8 mouse cellular contexts compared by ENCODE assay signal in the genomic region with DNA sequence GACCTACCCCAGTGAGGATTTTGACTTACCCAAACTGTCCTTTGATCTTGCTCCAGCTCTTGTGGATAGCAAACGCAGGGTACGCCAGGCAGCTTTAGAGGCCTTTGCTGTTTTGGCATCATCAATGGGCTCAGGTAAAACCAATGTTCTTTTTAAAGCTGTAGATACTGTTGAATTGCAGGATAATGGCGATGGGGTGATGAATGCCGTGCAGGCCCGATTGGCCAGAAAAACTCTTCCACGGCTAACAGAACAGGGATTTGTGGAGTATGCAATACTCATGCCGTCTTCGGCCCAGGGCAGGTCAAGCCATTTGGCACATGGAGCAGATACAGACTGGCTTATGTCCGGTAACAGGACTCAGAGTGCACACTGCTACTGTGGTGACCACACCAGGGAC. TPM values are rescaled to one million over a fixed set of nuclear protein-coding genes. Genes with fewer than 3 reads are reported as not detected.
A peak's percentile ranks its signal among the peaks of the same experiment; 100 is the strongest.
DNase-seq lines count a peak whose midpoint lies in the region; ATAC-seq and TF ChIP-seq lines count a peak whose summit lies in the region.

No protein-coding gene starts in this region.

- H3K27ac ChIP-seq in thymus, adult 2 months (ENCODE audit: control insufficient read depth, insufficient read depth, low read length), result no peak overlapping the region
- H3K27ac ChIP-seq in heart, postnatal 0 days (ENCODE audit: low read depth), result no peak overlapping the region
- 0 out of 2 replicates have a peak overlapping the region, but pooled peaks have one; percentile 14 for H3K27ac ChIP-seq in limb, embryonic 10.5 days
- no peak overlapping the region for H3K27ac ChIP-seq in midbrain, embryonic 14.5 days (replicated peaks; ENCODE audit: low read depth, low read length)

- DNase-seq in thymus, adult 2 months, result peak; percentile 9
- DNase-seq in thymus, postnatal 36 days, result no peak
- peak; percentile 11 to 23 for DNase-seq in cerebellum, postnatal 36 days
- DNase-seq in heart, postnatal 0 days (ENCODE audit: low spot score), result no peak
- DNase-seq in limb, embryonic 10.5 days (ENCODE audit: low spot score), result peak; percentile 41
- DNase-seq in midbrain, embryonic 14.5 days, result peak; percentile 17
- DNase-seq in left cerebral cortex, adult 11 months (ENCODE audit: low spot score), result no peak

- TF ChIP-seq POLR2A in thymus, adult 2 months (IDR thresholded peaks at IDR 0.05; ENCODE audit: control insufficient read depth, extremely low read depth, insufficient read depth, low read length, poor library complexity), result no peak

- peak overlapping the region; percentile 97 for H3K4me2 ChIP-seq in heart, postnatal 0 days (ENCODE audit: low read depth, low read length)
- peak overlapping the region; percentile 95 for H3K4me2 ChIP-seq in midbrain, embryonic 14.5 days (ENCODE audit: low read length)

- H3K9me3 ChIP-seq in heart, postnatal 0 days (replicated peaks; ENCODE audit: control insufficient read depth, low read length), result no peaks in the 10 kb centered on the region
- no peaks in the 10 kb centered on the region for H3K9me3 ChIP-seq in limb, embryonic 10.5 days (replicated peaks)
- H3K9me3 ChIP-seq in midbrain, embryonic 14.5 days (ENCODE audit: control insufficient read depth, low read length), result no peaks in the 10 kb centered on the region

- no peak for TF ChIP-seq CTCF in thymus, adult 2 months (IDR thresholded peaks at IDR 0.05; ENCODE audit: borderline replicate concordance, control insufficient read depth, extremely low read depth, insufficient read depth, low read length, poor library complexity)
- TF ChIP-seq CTCF in heart, postnatal 0 days (IDR thresholded peaks at IDR 0.05; ENCODE audit: low read depth), result no peak

- 4% methylated on average over 9 of the region's 9 CpGs for WGBS in thymus, adult 2 months
- WGBS in heart, postnatal 0 days, result 0% methylated on average over 9 of the region's 9 CpGs
- 3% methylated on average over 9 of the region's 9 CpGs for WGBS in limb, embryonic 10.5 days
- 0% methylated on average over 9 of the region's 9 CpGs for WGBS in midbrain, embryonic 14.5 days

- no peak for TF ChIP-seq EP300 in heart, postnatal 0 days (IDR thresholded peaks at IDR 0.05; ENCODE audit: low read depth)

- H3K9ac ChIP-seq in heart, postnatal 0 days (replicated peaks; ENCODE audit: low read depth, low read length), result peak overlapping the region; percentile 99
- peak overlapping the region; percentile 80 for H3K9ac ChIP-seq in midbrain, embryonic 14.5 days (replicated peaks; ENCODE audit: low read length)

- H3K27me3 ChIP-seq in thymus, adult 2 months (ENCODE audit: control insufficient read depth, insufficient read depth, low read length), result no peaks in the 10 kb centered on the region
- H3K27me3 ChIP-seq in heart, postnatal 0 days (ENCODE audit: control insufficient read depth, insufficient read depth, low read length), result no peaks in the 10 kb centered on the region
- H3K27me3 ChIP-seq in limb, embryonic 10.5 days (ENCODE audit: low read depth, poor library complexity, severe bottlenecking), result no peaks in the 10 kb centered on the region
- no peaks in the 10 kb centered on the region for H3K27me3 ChIP-seq in midbrain, embryonic 14.5 days (ENCODE audit: control insufficient read depth, insufficient read depth, low read length)

- no peak for ATAC-seq in heart, postnatal 0 days (ENCODE audit: insufficient read depth, low read depth)
- no peak for ATAC-seq in midbrain, embryonic 14.5 days (ENCODE audit: low FRiP score, low TSS enrichment)
- ATAC-seq in megakaryocyte-erythroid progenitor cell, adult 5-6 weeks (replicated peaks; ENCODE audit: low FRiP score, low TSS enrichment, poor library complexity, severe bottlenecking), result no peak

- H3K36me3 ChIP-seq in thymus, adult 2 months (ENCODE audit: control insufficient read depth, insufficient read depth, low read length), result no peaks in the 10 kb centered on the region
- H3K36me3 ChIP-seq in heart, postnatal 0 days (replicated peaks; ENCODE audit: control insufficient read depth, insufficient read depth, low read length), result no peaks in the 10 kb centered on the region
- 0 out of 2 replicates have a peak, but pooled peaks cover 4% of the 10 kb centered on the region for H3K36me3 ChIP-seq in limb, embryonic 10.5 days
- 0 out of 2 replicates have a peak, but pooled peaks cover 4% of the 10 kb centered on the region for H3K36me3 ChIP-seq in midbrain, embryonic 14.5 days (ENCODE audit: control insufficient read depth, insufficient read depth, low read length)

- H3K4me3 ChIP-seq in thymus, adult 2 months (ENCODE audit: control insufficient read depth, insufficient read depth, low read length), result peak overlapping the region; percentile 45
- peak overlapping the region; percentile 100 for H3K4me3 ChIP-seq in heart, postnatal 0 days (ENCODE audit: low read depth, low read length)
- peak overlapping the region; percentile 91 for H3K4me3 ChIP-seq in limb, embryonic 10.5 days
- H3K4me3 ChIP-seq in midbrain, embryonic 14.5 days (replicated peaks; ENCODE audit: low read depth, low read length), result peak overlapping the region; percentile 93

- peaks cover 10% of the 10 kb centered on the region for H3K4me1 ChIP-seq in thymus, adult 2 months (replicated peaks; ENCODE audit: control insufficient read depth, insufficient read depth, low read length)
- peaks cover 28% of the 10 kb centered on the region for H3K4me1 ChIP-seq in heart, postnatal 0 days (ENCODE audit: control insufficient read depth, insufficient read depth)
- H3K4me1 ChIP-seq in limb, embryonic 10.5 days, result peaks cover 33% of the 10 kb centered on the region
- H3K4me1 ChIP-seq in midbrain, embryonic 14.5 days (ENCODE audit: control insufficient read depth, insufficient read depth, low read length), result peaks cover 53% of the 10 kb centered on the region

RNA-seq across cellular contexts. Expression of a gene that starts 1.9 kb away (rescaled TPM):
- polyA plus RNA-seq in thymus, adult 2 months (2012; rRNA removed), result 8.2 and 8.4 TPM in 2 replicates
- 15.3 and 18.5 TPM in 2 replicates for total RNA-seq in heart, postnatal 0 days (2014; rRNA removed; ENCODE audit: low replicate concordance)
- polyA plus RNA-seq in heart, postnatal 0 days (2015; fragmentation: Nextera tagmentation; extraction: Ambion mirVana), result 9.5 and 10.7 TPM in 2 replicates
- polyA plus RNA-seq in limb, embryonic 10.5 days (2016; fragmentation: Nextera tagmentation; extraction: Ambion mirVana), result 27.0 and 28.7 TPM in 2 replicates
- polyA plus RNA-seq in midbrain, embryonic 14.5 days (2014; fragmentation: Nextera tagmentation; extraction: Ambion mirVana), result 22.9 and 28.5 TPM in 2 replicates
- total RNA-seq in megakaryocyte-erythroid progenitor cell, adult 5-6 weeks (2014; fragmentation: Nextera tagmentation), result 35.6 and 36.1 TPM in 2 replicates
- 40.5 and 64.8 TPM in 2 replicates for total RNA-seq in megakaryocyte-erythroid progenitor cell, adult 5-6 weeks (2017)

RNA-seq across cellular contexts. Expression of a gene that starts 2.1 kb away (rescaled TPM):
- 5.6 and 6.5 TPM in 2 replicates for polyA plus RNA-seq in thymus, adult 2 months (2012; rRNA removed)
- 9.5 and 13.5 TPM in 2 replicates for total RNA-seq in heart, postnatal 0 days (2014; rRNA removed; ENCODE audit: low replicate concordance)
- 9.2 and 9.7 TPM in 2 replicates for polyA plus RNA-seq in heart, postnatal 0 days (2015; fragmentation: Nextera tagmentation; extraction: Ambion mirVana)
- polyA plus RNA-seq in limb, embryonic 10.5 days (2016; fragmentation: Nextera tagmentation; extraction: Ambion mirVana), result 6.5 and 7.7 TPM in 2 replicates
- 30.2 and 38.5 TPM in 2 replicates for polyA plus RNA-seq in midbrain, embryonic 14.5 days (2014; fragmentation: Nextera tagmentation; extraction: Ambion mirVana)
- 7.3 and 7.6 TPM in 2 replicates for total RNA-seq in megakaryocyte-erythroid progenitor cell, adult 5-6 weeks (2014; fragmentation: Nextera tagmentation)
- total RNA-seq in megakaryocyte-erythroid progenitor cell, adult 5-6 weeks (2017), result 5.2 and 16.8 TPM in 2 replicates

RNA-seq across cellular contexts. Expression of a gene that starts 49.8 kb away (rescaled TPM):
- polyA plus RNA-seq in thymus, adult 2 months (2012; rRNA removed), result 0.89 and 1.3 TPM in 2 replicates
- total RNA-seq in heart, postnatal 0 days (2014; rRNA removed; ENCODE audit: low replicate concordance), result 1.1 and 6.5 TPM in 2 replicates
- 1.6 and 1.9 TPM in 2 replicates for polyA plus RNA-seq in heart, postnatal 0 days (2015; fragmentation: Nextera tagmentation; extraction: Ambion mirVana)
- polyA plus RNA-seq in limb, embryonic 10.5 days (2016; fragmentation: Nextera tagmentation; extraction: Ambion mirVana), result 1.6 and 2.1 TPM in 2 replicates
- polyA plus RNA-seq in midbrain, embryonic 14.5 days (2014; fragmentation: Nextera tagmentation; extraction: Ambion mirVana), result 2.1 and 3.7 TPM in 2 replicates
- 2.7 and 5.4 TPM in 2 replicates for total RNA-seq in megakaryocyte-erythroid progenitor cell, adult 5-6 weeks (2014; fragmentation: Nextera tagmentation)
- 9.4 and 10.7 TPM in 2 replicates for total RNA-seq in megakaryocyte-erythroid progenitor cell, adult 5-6 weeks (2017)

Comparison
In these comparisons a context has a peak if more than half of its experiments do, and no peak if none do; other contexts are left out.
1. DNase-seq: peak in thymus, adult 2 months (single experiment), cerebellum, postnatal 36 days (2 of 2), limb, embryonic 10.5 days (single experiment) and midbrain, embryonic 14.5 days (single experiment); none in thymus, postnatal 36 days (0 of 2), heart, postnatal 0 days (single experiment) and left cerebral cortex, adult 11 months (single experiment).
2. H3K4me3 ChIP-seq: peak in every context shown above with its lines; median percentile 100 in heart, postnatal 0 days; 93 in midbrain, embryonic 14.5 days; 91 in limb, embryonic 10.5 days; 45 in thymus, adult 2 months.